Mouse (Mus musculus): ENCODE results near the gene Brd4. TPM values are rescaled to one million over a fixed set of nuclear protein-coding genes. Genes with fewer than 3 reads are reported as not detected.
"Not testable (repeated sequence)": the region's sequence is repeated elsewhere in the genome, so short reads cannot be mapped to it uniquely, and the experiment has no call there.

The Brd4 gene
- total RNA-seq, 2 experiments from 2014 or later: 75.4 to 77.0 TPM

DNA sequence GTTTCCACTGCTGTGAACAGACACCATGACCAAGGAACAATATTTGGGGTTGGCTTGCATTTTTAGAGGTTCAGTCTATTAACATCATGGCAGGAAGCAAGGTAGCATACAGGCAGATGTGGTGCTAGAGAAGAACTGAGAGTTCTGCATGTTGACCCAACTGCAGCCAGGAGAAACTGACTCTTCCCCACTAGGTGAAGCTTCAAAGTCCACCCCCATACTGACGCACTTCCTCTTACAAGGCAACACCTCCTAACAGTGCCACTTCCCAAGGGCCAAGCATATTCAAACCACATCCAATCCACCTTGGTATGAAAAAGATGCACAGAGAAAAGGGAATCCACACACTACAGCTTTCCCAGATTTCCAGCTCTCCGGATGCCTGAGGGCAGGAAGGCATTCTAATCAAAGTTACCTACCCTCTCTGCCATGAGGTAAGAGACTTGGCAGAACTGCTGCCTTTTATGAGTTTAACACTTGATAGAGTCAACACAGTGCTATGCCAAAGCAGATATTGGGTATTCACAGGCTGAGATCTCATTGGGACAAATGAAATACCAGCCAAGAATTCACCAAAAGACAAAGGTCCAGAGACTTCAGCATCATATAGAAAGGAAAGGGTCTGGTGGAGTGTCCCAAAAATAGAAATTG lies 43.5 kb downstream of the Brd4 start:
- intact Hi-C loops (cut with DNase I): no loop called here
- DNase-seq: no peak

- intact Hi-C loops (cut with DNase I): loop anchor here (10.0 kb wide), 1 partner anchor 46 kb away; the partner anchor contains the start of gene Brd4
- no peak for DNase-seq
Observed at GRCm38 (mm10) chr17:32238589-32238988, 45.9 kb downstream of the Brd4 start.

- intact Hi-C loops (cut with DNase I): loop anchor here (10.0 kb wide), 1 partner anchor 49 kb away; the partner anchor contains the start of gene Brd4
- peak; percentile 84 to 85 for DNase-seq
Observed at GRCm38 (mm10) chr17:32235534-32236191, 48.9 kb downstream of the Brd4 start.

DNA sequence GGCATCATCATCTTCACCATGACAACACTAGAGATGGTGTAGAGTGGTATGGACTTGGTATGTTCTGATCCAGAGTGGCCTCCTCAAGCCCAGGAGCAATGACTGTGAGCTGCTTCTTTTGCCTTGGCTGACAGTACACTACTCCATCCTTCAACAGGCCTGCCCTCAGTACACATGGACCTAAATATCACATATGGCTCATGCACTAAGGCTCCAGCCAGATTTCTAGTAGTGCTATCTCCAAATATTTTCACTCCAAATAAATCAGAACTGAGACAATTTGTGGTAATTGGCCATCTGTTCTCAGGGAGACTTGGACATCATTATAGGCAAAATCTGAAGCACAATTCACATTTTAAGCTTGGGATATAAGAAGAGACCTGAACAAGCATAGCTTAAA lies 51.3 kb downstream of the Brd4 start:
- intact Hi-C loops (cut with DNase I): loop anchor here (10.0 kb wide), 1 partner anchor 52 kb away; the partner anchor contains the start of gene Brd4
- no peak for DNase-seq

GRCm38 (mm10) chr17:32229256-32229655 lies 55.3 kb downstream of the Brd4 start:
- intact Hi-C loops (cut with DNase I): loop anchor here (10.0 kb wide), 1 partner anchor 266 kb away; no protein-coding TSS in a partner anchor
- DNase-seq: no peak

GRCm38 (mm10) chr17:32220873-32221272 lies 63.6 kb downstream of the Brd4 start:
- intact Hi-C loops (cut with DNase I): loop anchor here (10.0 kb wide), 1 partner anchor 274 kb away; no protein-coding TSS in a partner anchor
- peak in 1 of 2 experiments; percentile 44 for DNase-seq

DNA sequence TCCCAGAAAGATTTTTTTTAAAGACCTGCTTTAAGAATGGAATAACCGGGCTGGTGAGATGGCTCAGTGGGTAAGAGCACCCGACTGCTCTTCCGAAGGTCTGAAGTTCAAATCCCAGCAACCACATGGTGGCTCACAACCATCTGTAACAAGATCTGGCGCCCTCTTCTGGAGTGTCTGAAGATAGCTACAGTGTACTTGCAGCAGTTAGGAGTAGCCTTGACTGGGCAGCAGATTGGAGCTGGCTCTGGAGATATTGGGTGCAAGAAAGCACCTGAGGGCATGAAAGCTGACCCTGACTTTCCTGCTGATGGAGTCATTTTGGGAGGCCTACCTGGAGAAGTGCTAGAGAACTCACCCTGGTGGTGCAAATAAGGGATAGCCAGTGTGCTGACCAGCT lies 68.9 kb downstream of the Brd4 start:
- intact Hi-C loops (cut with DNase I); DNase-seq: not testable (repeated sequence)

- intact Hi-C loops (cut with DNase I); DNase-seq: not testable (repeated sequence)
Observed at GRCm38 (mm10) chr17:32211554-32211953, 73.0 kb downstream of the Brd4 start.

GRCm38 (mm10) chr17:32209752-32210151 lies 74.8 kb downstream of the Brd4 start:
- DNase-seq: peak; percentile 74 to 83
- intact Hi-C loops (cut with DNase I): loop anchor here (1.0 to 5.0 kb wide), 5 partner anchors 43 to 172 kb away; partner anchors contain the start of genes Hsf2bp, Notch3 and Rrp1b

DNA sequence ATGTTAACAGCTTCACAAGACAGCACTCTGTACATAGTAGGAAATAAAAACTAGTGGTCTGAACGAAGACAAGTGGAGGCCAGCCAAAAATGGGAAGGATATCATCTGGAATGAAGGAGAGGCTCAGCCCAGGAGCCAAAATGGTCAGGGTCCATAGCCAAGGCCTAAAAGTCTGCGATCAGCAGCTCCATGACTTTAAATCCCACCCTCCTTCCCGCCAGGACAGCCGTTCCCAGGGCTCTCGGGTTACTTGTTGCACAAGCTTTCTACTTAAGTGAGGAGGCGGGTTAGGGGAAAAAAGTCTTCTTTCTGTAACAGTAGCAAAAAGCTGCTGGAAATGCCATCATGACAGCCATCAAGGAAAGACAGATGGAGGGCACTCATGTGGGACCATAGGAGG lies 75.4 kb downstream of the Brd4 start:
- intact Hi-C loops (cut with DNase I): loop anchor here (1.0 to 5.0 kb wide), 5 partner anchors 43 to 172 kb away; partner anchors contain the start of genes Hsf2bp, Notch3 and Rrp1b
- peak; percentile 74 to 78 for DNase-seq

- intact Hi-C loops (cut with DNase I): loop anchor here (2.0 to 5.0 kb wide), 3 partner anchors 45 to 170 kb away; partner anchors contain the start of genes Hsf2bp and Rrp1b
Observed at GRCm38 (mm10) chr17:32207586-32208245, 76.8 kb downstream of the Brd4 start.

GRCm38 (mm10) chr17:32205345-32205744 lies 79.2 kb downstream of the Brd4 start:
- intact Hi-C loops (cut with DNase I): loop anchor here (5.0 kb wide), 1 partner anchor 168 kb away; the partner anchor contains the start of genes Hsf2bp and Rrp1b
- peak in 1 of 2 experiments; percentile 35 for DNase-seq

More at GRCm38 (mm10) chr17:32207586-32208245, 76.8 kb downstream of the Brd4 start:
- DNase-seq: peak; percentile 78 to 79

GRCm38 (mm10) chr17:32202972-32203371 lies 81.5 kb downstream of the Brd4 start:
- intact Hi-C loops (cut with DNase I): loop anchor here (5.0 kb wide), 1 partner anchor 516 kb away; no protein-coding TSS in a partner anchor

GRCm38 (mm10) chr17:32201086-32201485 lies 83.4 kb downstream of the Brd4 start:
- intact Hi-C loops (cut with DNase I): loop anchor here (5.0 kb wide), 1 partner anchor 514 kb away; no protein-coding TSS in a partner anchor
- DNase-seq: no peak

More at GRCm38 (mm10) chr17:32202972-32203371, 81.5 kb downstream of the Brd4 start:
- no peak for DNase-seq

- intact Hi-C loops (cut with DNase I): loop anchor here (5.0 kb wide), 1 partner anchor 512 kb away; no protein-coding TSS in a partner anchor
- DNase-seq: no peak
Observed at GRCm38 (mm10) chr17:32199796-32200195, 84.7 kb downstream of the Brd4 start.

DNA sequence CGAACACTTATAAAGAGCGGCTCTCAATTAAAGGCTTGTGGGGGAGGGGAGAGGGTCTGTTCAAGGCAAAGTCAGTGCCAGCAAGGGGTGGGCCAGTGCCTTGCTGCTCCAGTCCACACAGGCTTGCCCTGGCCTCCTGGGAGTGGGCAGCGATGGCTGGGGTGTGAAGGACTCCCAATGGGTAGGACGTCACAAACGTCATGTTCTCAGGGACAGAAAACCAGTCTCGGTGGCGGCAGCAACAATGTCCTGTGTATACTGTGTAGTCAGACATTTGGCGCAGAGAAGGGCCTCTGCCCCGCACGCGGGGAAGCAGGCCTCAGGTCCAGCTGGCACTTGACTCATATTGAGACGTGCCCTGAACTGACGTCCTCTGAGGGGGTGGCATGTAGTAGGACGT lies 87.4 kb downstream of the Brd4 start:
- DNase-seq: no peak
- intact Hi-C loops (cut with DNase I): no loop called here

DNA sequence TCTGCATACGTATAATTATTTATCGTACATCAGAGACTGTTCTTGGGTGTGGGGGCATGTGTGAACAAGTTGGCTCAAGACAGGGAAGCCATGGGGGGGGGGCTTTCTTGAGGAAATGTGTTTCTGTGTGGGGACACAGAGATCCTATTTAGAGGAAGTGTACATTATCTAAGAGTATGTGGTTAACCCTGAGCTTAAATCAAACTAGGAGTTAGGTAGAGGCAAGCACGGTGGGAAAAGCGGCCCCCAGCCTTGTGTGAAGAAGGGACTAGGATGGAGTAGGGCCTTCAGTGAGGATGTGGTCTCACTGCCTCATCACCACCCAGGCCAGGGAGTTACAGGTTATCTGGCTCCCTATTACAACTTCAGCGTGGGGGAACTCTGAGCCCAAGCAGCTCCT lies 88.8 kb downstream of the Brd4 start:
- DNase-seq: no peak
- intact Hi-C loops (cut with DNase I): no loop called here

DNA sequence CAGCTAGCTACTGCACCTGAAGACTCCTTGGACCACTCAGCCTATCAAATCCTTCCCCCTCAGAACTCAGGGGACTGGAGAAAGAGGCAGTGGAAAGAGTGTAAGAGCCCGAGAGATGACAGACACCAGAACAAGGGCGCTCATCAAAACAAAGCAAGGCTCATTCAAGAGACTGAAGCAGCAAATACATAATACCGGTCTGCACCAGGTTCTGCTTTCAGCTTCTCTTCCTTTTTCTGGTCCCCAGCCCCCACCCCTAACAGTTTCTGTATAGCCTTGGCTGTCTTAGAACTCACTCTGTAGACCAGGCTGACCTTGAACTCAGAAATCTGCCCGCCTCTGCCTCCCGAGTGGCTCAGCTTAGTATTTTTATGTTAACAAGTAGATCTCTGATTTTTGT lies 91.5 kb downstream of the Brd4 start:
- no peak for DNase-seq
- intact Hi-C loops (cut with DNase I): no loop called here

DNA sequence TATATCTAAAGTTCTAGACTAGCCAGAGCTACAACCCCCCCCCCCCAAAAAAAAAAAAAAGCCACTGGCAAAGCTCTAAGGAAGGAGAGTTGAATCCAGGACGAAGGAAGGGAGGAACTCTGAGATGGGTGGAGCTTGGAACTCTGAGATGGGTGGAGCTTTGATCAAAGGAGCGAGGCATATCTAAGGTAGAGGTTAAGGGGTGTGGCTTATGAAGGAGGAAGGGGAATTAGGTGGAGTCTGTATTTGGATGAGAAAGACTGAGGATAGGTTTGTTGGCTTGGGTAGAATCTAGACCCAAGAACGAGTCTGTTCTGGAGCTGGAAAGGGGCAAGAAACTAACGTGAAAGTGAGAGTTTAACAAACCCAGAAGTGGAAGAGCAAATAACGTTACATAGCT lies 94.7 kb downstream of the Brd4 start:
- intact Hi-C loops (cut with DNase I): no loop called here
- DNase-seq: no peak

GRCm38 (mm10) chr17:32188863-32189636 lies 95.5 kb downstream of the Brd4 start, which contains the start of gene Ephx3:
Ephx3 (minus strand) TSS chr17:32189549.
- intact Hi-C loops (cut with DNase I): no loop called here
- DNase-seq: no peak

Data from heart, postnatal 10 days (tissue).